Mouse (Mus musculus) forebrain, embryonic 15.5 days (tissue): ENCODE measurements around the gene Tacc3. TPM values are rescaled to one million over a fixed set of nuclear protein-coding genes. Genes with fewer than 3 reads are reported as not detected.

ENCODE experiments used
- ATAC-seq: fragments of 200-750 bp; cut with Nextera tagmentation; replicated peaks from 2 replicates; pipeline ENCODE4 v1.8.0; 2017; ENCODE audit warnings: mild to moderate bottlenecking, moderate TSS enrichment, moderate library complexity
- H3K27ac ChIP-seq: fragments of 300-500 bp; sonication (generic); replicated peaks from 2 replicates; pipeline ENCODE4 v1.5.1; 2015; ENCODE audit warnings: mild to moderate bottlenecking, inconsistent platforms
- H3K27me3 ChIP-seq: fragments of 300-500 bp; sonication (generic); 2 replicates; pipeline ENCODE4 v1.6.1; 2015; ENCODE audit warnings: inconsistent platforms
- H3K36me3 ChIP-seq: fragments of 300-500 bp; sonication (generic); 2 replicates; pipeline ENCODE4 v1.6.1; 2015; ENCODE audit warnings: mild to moderate bottlenecking, inconsistent platforms
- H3K4me1 ChIP-seq: fragments of 300-500 bp; sonication (generic); 2 replicates; pipeline ENCODE4 v1.6.1; 2015; ENCODE audit warnings: inconsistent platforms
- H3K4me2 ChIP-seq: fragments of 300-500 bp; sonication (generic); replicated peaks from 2 replicates; pipeline ENCODE4 v1.6.1; 2015; ENCODE audit warnings: mild to moderate bottlenecking, inconsistent platforms
- H3K4me3 ChIP-seq: fragments of 300-500 bp; sonication (generic); 2 replicates; pipeline ENCODE4 v1.5.1; 2015; ENCODE audit warnings: mild to moderate bottlenecking, inconsistent platforms
- H3K9ac ChIP-seq: fragments of 300-500 bp; sonication (generic); replicated peaks from 2 replicates; pipeline ENCODE4 v1.6.1; 2015; ENCODE audit warnings: mild to moderate bottlenecking, inconsistent platforms
- H3K9me3 ChIP-seq: fragments of 300-500 bp; sonication (generic); 2 replicates; pipeline ENCODE4 v1.6.1; 2016; ENCODE audit warnings: inconsistent platforms
- WGBS: fragments of 180-500 bp; shearing (Covaris S2); methylation state at CpG from one replicate; pipeline ENCODE4 v1.1.7; 2015; ENCODE audit warnings: mixed read lengths; 5-methylcytosine and 5-hydroxymethylcytosine counted together
- polyA plus RNA-seq: library from polyadenylated mRNA; unstranded; fragments of >200 nt; fragmentation: Nextera tagmentation; extraction: Ambion mirVana; gene quantifications from 2 replicates; pipeline ENCODE4 v1.2.1, GENCODE M21; 2015

Tacc3 gene
- polyA plus RNA-seq, 1 experiment from 2014 or later, result 91.5 TPM

DNA sequence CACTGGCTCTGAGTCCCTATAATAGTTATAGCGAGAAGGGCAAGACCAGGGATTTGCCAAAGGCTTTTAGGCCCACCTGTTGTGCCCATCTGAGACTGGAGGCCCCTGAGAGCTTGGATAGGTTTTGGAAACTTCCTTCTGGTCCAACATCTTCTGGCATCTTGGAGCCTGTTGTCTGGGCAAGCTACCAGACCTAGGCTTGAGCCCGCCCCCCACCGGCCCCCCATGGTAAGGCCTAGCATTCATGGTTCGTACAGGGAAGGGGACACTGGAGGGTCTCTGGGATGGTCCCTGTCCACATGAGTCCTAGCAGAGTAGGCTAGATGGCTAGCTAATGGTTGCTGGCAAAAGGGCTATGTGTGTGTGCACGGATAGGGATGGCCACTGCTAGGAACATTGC, 40.7 kb downstream of the Tacc3 start:
- Histone ChIP-seq H3K4me2 (no peak overlapping the region), H3K27me3 (peaks cover 3% of the 10 kb centered on the region; the same call in 1 of the 2 replicates)

DNA sequence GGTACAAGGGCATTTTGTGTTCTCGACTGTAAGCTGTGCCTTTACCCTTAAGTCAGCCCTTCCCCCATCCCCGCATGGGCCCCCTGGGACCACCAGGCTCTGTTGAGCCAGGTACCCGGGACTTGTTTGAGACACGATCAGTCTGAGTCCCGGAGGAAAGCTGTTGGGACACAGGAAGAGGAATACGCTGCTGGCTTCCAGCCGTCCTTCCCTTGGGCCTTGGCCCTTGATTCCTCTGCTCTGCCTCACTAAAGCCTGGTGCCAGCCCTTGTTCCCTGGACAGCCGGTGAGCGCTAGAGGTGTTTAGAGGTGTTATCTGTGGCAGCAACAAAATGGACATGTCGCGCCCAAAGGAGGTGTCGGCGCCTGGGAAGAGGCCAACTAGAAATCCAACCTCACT, 42.1 kb downstream of the Tacc3 start:
- no peak for ATAC-seq
- no peaks in the 10 kb centered on the region for H3K27me3 ChIP-seq
- no peaks in the 10 kb centered on the region for H3K36me3 ChIP-seq
- H3K4me3 ChIP-seq, result no peak overlapping the region
- H3K27ac ChIP-seq, result peak overlapping the region; percentile 24; the same call in 1 of the 2 replicates
- peaks cover 65% of the 10 kb centered on the region for H3K4me1 ChIP-seq
- H3K9ac ChIP-seq, result no peak overlapping the region
- WGBS, result 37% methylated on average over 13 of the region's 13 CpGs
- H3K9me3 ChIP-seq, result no peaks in the 10 kb centered on the region
- no peak overlapping the region for H3K4me2 ChIP-seq

More for the DNA sequence above, 40.7 kb downstream of the Tacc3 start:
- Histone ChIP-seq H3K4me3 (no peak overlapping the region), H3K9ac (no peak overlapping the region), H3K9me3 (no peaks in the 10 kb centered on the region), H3K4me1 (peaks cover 65% of the 10 kb centered on the region), H3K27ac (peak overlapping the region; percentile 70), H3K36me3 (no peaks in the 10 kb centered on the region)
- no peak for ATAC-seq
- WGBS, result 50% methylated on average over 5 of the region's 5 CpGs

DNA sequence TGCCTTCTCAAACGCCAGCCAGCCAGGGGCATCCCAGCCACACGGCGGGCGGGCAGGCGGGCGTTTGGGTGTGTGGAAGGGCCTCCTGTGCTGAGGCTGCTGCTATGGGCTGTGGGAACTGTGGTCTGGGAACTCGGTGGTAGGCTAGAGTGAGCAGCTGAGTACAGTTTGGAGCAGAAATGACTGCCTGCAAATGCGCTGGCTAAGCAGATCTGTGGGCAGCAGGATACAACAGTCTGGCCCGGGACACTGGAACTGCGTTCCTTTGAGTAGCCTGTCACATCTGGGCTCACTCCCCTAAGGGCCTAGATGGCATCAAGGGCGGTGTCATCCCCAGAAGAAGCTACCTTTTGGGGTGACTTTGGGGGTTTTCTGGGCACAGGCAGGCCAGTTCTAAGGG, 43.9 kb downstream of the Tacc3 start:
- H3K4me2 ChIP-seq, result no peak overlapping the region
- H3K9me3 ChIP-seq, result no peaks in the 10 kb centered on the region
- H3K4me1 ChIP-seq, result peaks cover 58% of the 10 kb centered on the region
- H3K27ac ChIP-seq, result no peak overlapping the region
- no peaks in the 10 kb centered on the region for H3K36me3 ChIP-seq
- no peaks in the 10 kb centered on the region for H3K27me3 ChIP-seq
- H3K4me3 ChIP-seq, result no peak overlapping the region
- H3K9ac ChIP-seq, result no peak overlapping the region
- WGBS, result 79% methylated on average over 11 of the region's 11 CpGs
- no peak for ATAC-seq

- WGBS, result 11% methylated on average over 8 of the region's 8 CpGs
- H3K27ac ChIP-seq, result peak overlapping the region; percentile 73
Observed at GRCm38 (mm10) chr5:33703999-33704398, 46.1 kb downstream of the Tacc3 start.

GRCm38 (mm10) chr5:33704945-33705611, 47.1 kb downstream of the Tacc3 start:
- peaks cover 29% of the 10 kb centered on the region for H3K4me1 ChIP-seq
- peak; percentile 82 for ATAC-seq
- H3K9me3 ChIP-seq, result no peaks in the 10 kb centered on the region
- no peak overlapping the region for H3K4me2 ChIP-seq
- H3K27ac ChIP-seq, result peak overlapping the region; percentile 73
- no peaks in the 10 kb centered on the region for H3K27me3 ChIP-seq
- H3K4me3 ChIP-seq, result no peak overlapping the region
- 0% methylated on average over 11 of the region's 11 CpGs for WGBS
- no peak overlapping the region for H3K9ac ChIP-seq
- no peaks in the 10 kb centered on the region for H3K36me3 ChIP-seq

More at GRCm38 (mm10) chr5:33703999-33704398, 46.1 kb downstream of the Tacc3 start:
- Histone ChIP-seq H3K4me1 (peaks cover 39% of the 10 kb centered on the region), H3K9ac (peak overlapping the region; percentile 13; the same call in 1 of the 2 replicates), H3K36me3 (no peaks in the 10 kb centered on the region), H3K9me3 (no peaks in the 10 kb centered on the region), H3K4me3 (no peak overlapping the region), H3K27me3 (no peaks in the 10 kb centered on the region), H3K4me2 (no peak overlapping the region)
- ATAC-seq, result peak; percentile 64

DNA sequence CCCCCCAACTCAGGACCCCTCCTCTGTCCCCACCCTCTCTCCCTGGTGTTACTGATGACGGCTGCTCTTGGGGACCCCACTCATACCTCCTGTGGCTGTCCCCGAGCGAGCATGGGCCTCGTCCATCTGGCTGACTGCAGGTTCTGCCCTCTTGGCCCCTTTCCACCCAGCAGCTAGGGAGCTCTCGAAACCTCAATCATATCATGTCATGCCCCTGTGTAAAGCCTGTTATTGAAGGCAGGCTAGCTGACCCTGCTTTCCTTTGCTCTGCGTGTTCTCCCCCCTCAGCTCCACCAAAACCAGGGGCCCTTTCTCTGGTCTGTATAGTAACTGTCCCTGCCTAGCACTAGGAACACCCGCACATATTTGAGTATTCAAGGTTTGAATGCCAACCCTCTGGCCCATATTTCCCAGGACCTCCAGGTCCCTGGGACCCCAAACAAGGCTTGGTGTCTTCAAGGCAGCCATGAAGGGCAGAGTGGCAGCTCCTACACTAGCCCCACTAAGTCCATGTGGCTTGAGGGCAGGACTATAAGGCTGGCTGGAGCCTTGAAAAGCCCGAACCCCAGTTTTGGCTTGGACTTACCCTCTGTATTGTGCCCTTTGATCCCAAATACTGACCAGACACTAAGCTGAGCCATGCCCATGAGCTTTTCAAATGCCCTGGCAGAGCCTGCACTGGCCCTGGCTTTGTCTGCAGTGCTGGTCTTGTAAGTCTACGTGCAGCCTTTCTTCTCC, 47.9 kb downstream of the Tacc3 start:
- no peak overlapping the region for H3K4me3 ChIP-seq
- H3K4me1 ChIP-seq, result peaks cover 28% of the 10 kb centered on the region
- H3K36me3 ChIP-seq, result no peaks in the 10 kb centered on the region
- H3K9me3 ChIP-seq, result no peaks in the 10 kb centered on the region
- H3K9ac ChIP-seq, result no peak overlapping the region
- no peak; the same call in 1 of the 2 replicates for ATAC-seq
- H3K4me2 ChIP-seq, result no peak overlapping the region
- WGBS, result 12% methylated on average over 9 of the region's 9 CpGs
- H3K27me3 ChIP-seq, result no peaks in the 10 kb centered on the region
- H3K27ac ChIP-seq, result peak overlapping the region; percentile 73

DNA sequence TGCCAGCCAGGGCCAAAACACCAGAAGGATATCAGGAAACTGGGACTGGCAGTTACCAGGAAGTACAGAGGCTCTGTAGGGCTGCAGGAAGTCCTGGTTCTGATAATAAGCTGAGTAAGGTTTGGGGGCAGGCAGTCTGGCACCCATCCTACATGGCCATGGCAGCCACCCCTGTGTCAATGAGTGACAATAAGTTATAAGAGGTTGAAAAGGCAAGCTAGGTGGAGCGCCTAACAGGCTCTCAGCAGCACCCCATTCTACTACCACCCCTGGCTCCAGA, 48.4 kb downstream of the Tacc3 start:
- Histone ChIP-seq H3K27me3 (no peaks in the 10 kb centered on the region), H3K9ac (no peak overlapping the region), H3K4me2 (no peak overlapping the region), H3K36me3 (no peaks in the 10 kb centered on the region), H3K4me3 (no peak overlapping the region), H3K4me1 (peaks cover 28% of the 10 kb centered on the region), H3K9me3 (no peaks in the 10 kb centered on the region), H3K27ac (peak overlapping the region; percentile 73)
- 86% methylated on average over 1 of the region's 1 CpGs for WGBS
- ATAC-seq, result no peak

- 75% methylated on average over 4 of the region's 4 CpGs for WGBS
Observed at GRCm38 (mm10) chr5:33707163-33707562, 49.2 kb downstream of the Tacc3 start.

GRCm38 (mm10) chr5:33709037-33709436, 51.1 kb downstream of the Tacc3 start:
- no peak overlapping the region for H3K4me2 ChIP-seq

More at GRCm38 (mm10) chr5:33707163-33707562, 49.2 kb downstream of the Tacc3 start:
- Histone ChIP-seq H3K4me1 (peaks cover 27% of the 10 kb centered on the region), H3K9me3 (no peaks in the 10 kb centered on the region), H3K36me3 (no peaks in the 10 kb centered on the region), H3K4me2 (no peak overlapping the region), H3K4me3 (no peak overlapping the region), H3K9ac (no peak overlapping the region), H3K27ac (no peak overlapping the region), H3K27me3 (no peaks in the 10 kb centered on the region)
- no peak for ATAC-seq

DNA sequence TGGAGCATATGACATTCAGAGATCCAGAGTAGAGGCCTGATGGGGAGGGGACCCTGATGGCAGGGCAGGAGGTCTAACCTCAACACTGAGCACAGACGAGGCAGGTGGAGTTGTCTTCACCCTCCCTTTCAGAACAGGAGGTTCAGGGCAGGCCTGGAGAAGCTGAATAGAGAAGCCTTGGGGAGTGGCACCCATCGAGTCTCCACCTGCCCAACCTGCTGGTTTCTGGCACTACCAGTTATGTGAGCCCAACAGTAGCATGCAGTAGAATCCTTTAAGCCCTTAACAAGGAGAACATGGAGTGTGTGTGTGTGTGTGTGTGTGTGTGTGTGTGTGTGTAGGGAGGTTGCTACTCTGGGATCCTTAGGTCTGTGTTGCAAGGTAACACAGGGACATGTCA, 54.6 kb downstream of the Tacc3 start:
- H3K27me3 ChIP-seq, result no peaks in the 10 kb centered on the region
- no peak overlapping the region for H3K4me3 ChIP-seq
- ATAC-seq, result no peak
- H3K36me3 ChIP-seq, result no peaks in the 10 kb centered on the region
- WGBS, result 83% methylated on average over 2 of the region's 2 CpGs
- no peaks in the 10 kb centered on the region for H3K9me3 ChIP-seq
- H3K9ac ChIP-seq, result no peak overlapping the region
- H3K4me1 ChIP-seq, result 0 out of 2 replicates have a peak, but pooled peaks cover 2% of the 10 kb centered on the region
- no peak overlapping the region for H3K4me2 ChIP-seq
- no peak overlapping the region for H3K27ac ChIP-seq

More at GRCm38 (mm10) chr5:33709037-33709436, 51.1 kb downstream of the Tacc3 start:
- H3K4me3 ChIP-seq, result no peak overlapping the region
- peaks cover 21% of the 10 kb centered on the region for H3K4me1 ChIP-seq
- no peak for ATAC-seq
- no peaks in the 10 kb centered on the region for H3K36me3 ChIP-seq
- H3K27me3 ChIP-seq, result no peaks in the 10 kb centered on the region
- whole genome bisulfite sequencing, result 34% methylated on average over 2 of the region's 2 CpGs
- no peak overlapping the region for H3K9ac ChIP-seq
- H3K27ac ChIP-seq, result no peak overlapping the region
- H3K9me3 ChIP-seq, result no peaks in the 10 kb centered on the region

- ATAC-seq, result no peak
- no peaks in the 10 kb centered on the region for H3K27me3 ChIP-seq
- H3K9me3 ChIP-seq, result no peaks in the 10 kb centered on the region
- no peaks in the 10 kb centered on the region for H3K36me3 ChIP-seq
- H3K4me2 ChIP-seq, result no peak overlapping the region
- H3K27ac ChIP-seq, result no peak overlapping the region
- 0 out of 2 replicates have a peak, but pooled peaks cover 2% of the 10 kb centered on the region for H3K4me1 ChIP-seq
- H3K9ac ChIP-seq, result no peak overlapping the region
- 49% methylated on average over 2 of the region's 2 CpGs for WGBS
- no peak overlapping the region for H3K4me3 ChIP-seq
Observed at GRCm38 (mm10) chr5:33715182-33715581, 57.3 kb downstream of the Tacc3 start.

DNA sequence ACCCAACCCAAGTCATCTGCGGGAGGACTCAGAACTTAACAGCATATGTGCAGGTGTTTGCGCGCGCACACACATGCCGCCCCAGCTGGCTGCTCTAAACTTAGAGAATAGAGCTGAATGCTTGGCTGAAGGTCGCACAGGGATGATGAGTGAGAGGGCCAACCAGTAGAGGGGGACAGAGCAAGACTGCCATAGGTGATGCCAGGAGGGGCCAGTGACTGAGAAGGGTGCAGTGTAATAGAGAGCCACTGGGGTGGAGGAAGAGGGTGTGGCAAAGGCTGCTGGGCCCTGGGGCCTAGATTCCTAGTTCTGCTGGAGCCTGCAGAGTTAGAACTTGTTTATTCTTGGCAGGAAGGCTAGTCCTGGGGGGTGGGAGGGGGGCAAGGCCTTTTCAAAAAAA, 58.5 kb downstream of the Tacc3 start:
- no peaks in the 10 kb centered on the region for H3K9me3 ChIP-seq
- H3K4me3 ChIP-seq, result no peak overlapping the region
- ATAC-seq, result no peak
- no peak overlapping the region for H3K27ac ChIP-seq
- 78% methylated on average over 6 of the region's 6 CpGs for WGBS
- H3K36me3 ChIP-seq, result no peaks in the 10 kb centered on the region
- H3K9ac ChIP-seq, result no peak overlapping the region
- H3K27me3 ChIP-seq, result no peaks in the 10 kb centered on the region
- H3K4me2 ChIP-seq, result no peak overlapping the region
- H3K4me1 ChIP-seq, result peaks cover 9% of the 10 kb centered on the region
